Mouse (Mus musculus) stomach, embryonic 16.5 days (tissue): ENCODE data around the gene Mdp1. TPM values are rescaled to one million over a fixed set of nuclear protein-coding genes. Genes with fewer than 3 reads are reported as not detected.

ENCODE experiments used
- ATAC-seq: fragments of 200-750 bp; cut with Nextera tagmentation; 2 replicates; pipeline ENCODE4 v1.8.0; 2017; ENCODE audit warnings: moderate number of reproducible peaks, moderate TSS enrichment; ENCODE audit not compliant: insufficient read depth, low FRiP score
- H3K27ac ChIP-seq: fragments of 300-500 bp; sonication (generic); 2 replicates; pipeline ENCODE4 v1.5.1; 2014; ENCODE audit warnings: low read length
- H3K27me3 ChIP-seq: fragments of 300-500 bp; sonication (generic); 2 replicates; pipeline ENCODE4 v1.6.1; 2014; ENCODE audit warnings: low read length, control low read depth, mixed read lengths; ENCODE audit not compliant: control insufficient read depth, insufficient read depth
- H3K36me3 ChIP-seq: fragments of 300-500 bp; sonication (generic); 2 replicates; pipeline ENCODE4 v1.6.1; 2014; ENCODE audit warnings: low read length; ENCODE audit not compliant: control insufficient read depth, insufficient read depth
- H3K4me1 ChIP-seq: fragments of 300-500 bp; sonication (generic); 2 replicates; pipeline ENCODE4 v1.6.1; 2014; ENCODE audit warnings: low read length, control low read depth, mixed read lengths; ENCODE audit not compliant: control insufficient read depth, insufficient read depth
- H3K4me2 ChIP-seq: fragments of 300-500 bp; sonication (generic); 2 replicates; pipeline ENCODE4 v1.6.1; 2014; ENCODE audit warnings: low read depth, low read length, mixed read lengths
- H3K4me3 ChIP-seq: fragments of 300-500 bp; sonication (generic); replicated peaks from 2 replicates; pipeline ENCODE4 v1.5.1; 2014; ENCODE audit warnings: mild to moderate bottlenecking, low read length
- H3K9ac ChIP-seq: fragments of 300-500 bp; sonication (generic); 2 replicates; pipeline ENCODE4 v1.6.1; 2014; ENCODE audit warnings: low read length
- H3K9me3 ChIP-seq: fragments of 300-500 bp; sonication (generic); replicated peaks from 2 replicates; pipeline ENCODE4 v1.6.1; 2016; ENCODE audit warnings: low read length, control low read depth; ENCODE audit not compliant: control insufficient read depth
- WGBS: fragments of 180-500 bp; shearing (Covaris S2); extraction: QIAGEN DNeasy Blood & Tissue Kit; methylation state at CpG from one replicate; pipeline ENCODE4 v1.1.7; 2014; 5-methylcytosine and 5-hydroxymethylcytosine counted together
- polyA plus RNA-seq: library from polyadenylated mRNA; unstranded; fragments of >200 nt; fragmentation: Nextera tagmentation; extraction: Ambion mirVana; gene quantifications from 2 replicates; pipeline ENCODE4 v1.2.1, GENCODE M21; 2015

Gene Mdp1
- polyA plus RNA-seq, 1 experiment from 2014 or later = 55.8 TPM

DNA sequence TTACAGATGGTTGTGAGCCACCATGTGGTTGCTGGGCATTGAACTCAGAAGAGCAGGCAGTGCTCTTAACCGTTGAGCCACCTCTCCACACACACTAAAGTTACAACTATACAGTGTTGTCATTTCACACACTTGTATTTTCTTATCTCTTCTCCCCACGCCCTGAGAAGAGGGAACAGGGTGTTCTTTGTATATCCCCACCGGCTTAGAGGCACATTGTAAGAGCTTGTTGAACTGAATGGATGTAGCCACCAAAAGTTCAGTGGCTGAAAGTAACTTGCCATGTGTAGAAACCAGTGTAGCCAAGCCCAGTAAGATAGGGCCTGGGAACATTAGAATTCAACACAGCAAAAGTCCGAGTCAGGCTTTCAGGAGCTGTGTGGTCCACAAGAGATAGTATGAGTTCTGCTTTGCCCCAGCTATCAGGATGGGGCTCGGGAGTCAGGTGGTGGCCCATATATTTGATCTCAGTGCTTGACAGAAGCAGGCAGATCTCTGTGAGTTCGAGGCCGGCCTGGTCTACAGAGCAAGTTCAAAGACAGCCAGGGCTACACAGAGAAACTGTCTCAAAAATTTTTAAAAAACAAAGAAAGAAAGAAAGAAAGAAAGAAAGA is 45.6 kb downstream of the Mdp1 start:
- Histone ChIP-seq H3K9ac (no peak overlapping the region), H3K27ac (no peak overlapping the region), H3K4me3 (no peak overlapping the region), H3K9me3 (no peaks in the 10 kb centered on the region), H3K4me2 (no peak overlapping the region), H3K36me3 (peaks cover 2% of the 10 kb centered on the region; the same call in 1 of the 2 replicates), H3K4me1 (peaks cover 8% of the 10 kb centered on the region), H3K27me3 (no peaks in the 10 kb centered on the region)
- 76% methylated on average over 7 of the region's 7 CpGs for WGBS
- no peak for ATAC-seq

DNA sequence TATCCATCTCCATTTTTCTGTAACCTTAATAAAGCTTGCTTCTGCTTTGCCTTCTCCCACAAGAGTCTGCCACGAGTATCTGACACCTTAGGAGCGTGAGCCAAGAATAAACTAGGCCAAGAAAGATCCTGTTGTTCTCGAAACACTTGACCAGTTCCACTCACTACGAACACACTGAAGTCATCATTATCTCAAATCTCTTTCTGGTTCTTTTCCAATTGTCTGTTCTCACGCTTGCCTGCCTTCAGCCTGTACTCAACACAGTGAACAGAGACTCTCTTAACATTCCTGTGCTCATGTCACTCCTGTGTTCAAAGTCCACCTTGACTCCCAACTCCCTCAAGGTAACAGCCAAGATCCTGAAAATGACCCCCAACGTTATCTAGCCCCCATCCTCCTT is 47.0 kb downstream of the Mdp1 start:
- no peak for ATAC-seq
- peaks cover 2% of the 10 kb centered on the region; the same call in 1 of the 2 replicates for H3K4me1 ChIP-seq
- 57% methylated on average over 6 of the region's 6 CpGs for WGBS

DNA sequence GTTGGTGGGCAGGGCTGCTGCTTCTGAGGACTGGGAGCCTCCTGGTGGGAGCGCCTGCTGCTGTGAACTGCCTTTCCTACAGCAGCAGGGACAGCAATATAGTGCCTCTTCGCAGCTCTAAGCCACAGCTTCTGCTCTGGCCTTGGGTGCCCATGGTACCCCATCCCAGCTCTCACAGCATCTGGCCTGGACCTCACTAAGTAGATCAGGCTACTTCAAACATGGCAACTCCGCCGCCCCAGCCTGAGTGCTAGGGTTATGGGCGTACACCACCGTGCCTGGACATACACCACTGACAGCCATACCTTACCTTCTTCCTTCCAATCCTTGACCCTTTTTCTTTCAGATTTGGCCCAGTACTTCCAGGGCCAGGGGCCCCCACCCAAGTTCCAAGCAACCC is 52.0 kb downstream of the Mdp1 start:
- Histone ChIP-seq H3K4me1 (peaks cover 12% of the 10 kb centered on the region; the same call in 1 of the 2 replicates), H3K27ac (no peak overlapping the region), H3K27me3 (no peaks in the 10 kb centered on the region), H3K9me3 (no peaks in the 10 kb centered on the region), H3K36me3 (peaks cover 14% of the 10 kb centered on the region; the same call in 1 of the 2 replicates), H3K4me2 (no peak overlapping the region), H3K9ac (no peak overlapping the region), H3K4me3 (no peak overlapping the region)
- no peak for ATAC-seq
- 96% methylated on average over 6 of the region's 6 CpGs for WGBS

More for the DNA sequence above, 47.0 kb downstream of the Mdp1 start:
- Histone ChIP-seq H3K27ac (no peak overlapping the region), H3K9ac (no peak overlapping the region), H3K4me3 (no peak overlapping the region), H3K9me3 (no peaks in the 10 kb centered on the region), H3K36me3 (peaks cover 9% of the 10 kb centered on the region; the same call in 1 of the 2 replicates), H3K4me2 (no peak overlapping the region), H3K27me3 (no peaks in the 10 kb centered on the region)

Other genes starting within 250 kb of the Mdp1 start
- gene Dhrs4, start 181.8 kb downstream of the Mdp1 start, polyA plus RNA-seq = 108 and 109 TPM in 2 replicates
- 1.8 and 1.9 TPM in 2 replicates for gene Carmil3, start 169.9 kb downstream of the Mdp1 start, polyA plus RNA-seq
- gene Cpne6, start 150.1 kb downstream of the Mdp1 start, polyA plus RNA-seq = 0.25 and 0.31 TPM in 2 replicates
- not detected in 2 replicates for gene Nrl, start 135.5 kb downstream of the Mdp1 start, polyA plus RNA-seq
- 50.1 and 54.5 TPM in 2 replicates for gene Pck2, start 120.2 kb downstream of the Mdp1 start, polyA plus RNA-seq
- gene Dcaf11, start 100.5 kb downstream of the Mdp1 start, polyA plus RNA-seq = 76.7 and 77.6 TPM in 2 replicates
- gene A730061H03Rik, start 100.1 kb downstream of the Mdp1 start, polyA plus RNA-seq = 0.89 and 1.2 TPM in 2 replicates
- 0.64 and 8.1 TPM in 2 replicates for gene Fitm1, start 84.9 kb downstream of the Mdp1 start, polyA plus RNA-seq
- gene Psme1, start 82.4 kb downstream of the Mdp1 start, polyA plus RNA-seq = 149 and 162 TPM in 2 replicates
- gene Emc9, start 75.2 kb downstream of the Mdp1 start, polyA plus RNA-seq = 11.4 and 11.5 TPM in 2 replicates
- 203 and 283 TPM in 2 replicates for gene Psme2, start 69.4 kb downstream of the Mdp1 start, polyA plus RNA-seq
- 18.1 and 19.1 TPM in 2 replicates for gene Rnf31, start 68.8 kb downstream of the Mdp1 start, polyA plus RNA-seq
- gene Irf9, start 56.9 kb downstream of the Mdp1 start, polyA plus RNA-seq = 10.7 and 12.4 TPM in 2 replicates
- gene Rec8, start 42.5 kb downstream of the Mdp1 start, polyA plus RNA-seq = 10.9 and 13.8 TPM in 2 replicates
- 86.3 and 114 TPM in 2 replicates for gene Ipo4, start 24.6 kb downstream of the Mdp1 start, polyA plus RNA-seq
- 2.0 and 2.5 TPM in 2 replicates for gene Gm49378, start 22.6 kb downstream of the Mdp1 start, polyA plus RNA-seq
- 116 and 123 TPM in 2 replicates for gene Tm9sf1, start 16.7 kb downstream of the Mdp1 start, polyA plus RNA-seq
- 0.50 and 1.1 TPM in 2 replicates for gene Tssk4, start 10.3 kb downstream of the Mdp1 start, polyA plus RNA-seq
- gene Gmpr2, start 11.4 kb upstream of the Mdp1 start, polyA plus RNA-seq = 58.0 and 63.4 TPM in 2 replicates
- 462 and 484 TPM in 2 replicates for gene Nedd8, start 11.6 kb upstream of the Mdp1 start, polyA plus RNA-seq
- 34.4 and 36.3 TPM in 2 replicates for gene Tinf2, start 21.3 kb upstream of the Mdp1 start, polyA plus RNA-seq
- gene Tgm1, start 53.4 kb upstream of the Mdp1 start, polyA plus RNA-seq = 53.1 and 72.9 TPM in 2 replicates
- 36.3 and 37.1 TPM in 2 replicates for gene Rabggta, start 61.8 kb upstream of the Mdp1 start, polyA plus RNA-seq
- gene Dhrs1, start 85.2 kb upstream of the Mdp1 start, polyA plus RNA-seq = 107 and 125 TPM in 2 replicates
- gene Nop9, start 85.2 kb upstream of the Mdp1 start, polyA plus RNA-seq = 23.8 and 28.4 TPM in 2 replicates
- 14.8 and 15.1 TPM in 2 replicates for gene Cideb, start 98.0 kb upstream of the Mdp1 start, polyA plus RNA-seq
- gene Ltb4r2, start 100.9 kb upstream of the Mdp1 start, polyA plus RNA-seq = 0.71 and 0.81 TPM in 2 replicates
- gene Ltb4r1, start 105.5 kb upstream of the Mdp1 start, polyA plus RNA-seq = 2.4 and 4.8 TPM in 2 replicates
- gene Adcy4, start 123.6 kb upstream of the Mdp1 start, polyA plus RNA-seq = 7.7 and 8.2 TPM in 2 replicates
- gene Ripk3, start 128.4 kb upstream of the Mdp1 start, polyA plus RNA-seq = 32.7 and 34.4 TPM in 2 replicates
- gene Nfatc4, start 162.6 kb upstream of the Mdp1 start, polyA plus RNA-seq = 32.9 and 33.9 TPM in 2 replicates
- 18.0 and 19.3 TPM in 2 replicates for gene Nynrin, start 193.5 kb upstream of the Mdp1 start, polyA plus RNA-seq
- gene Cbln3, start 223.9 kb upstream of the Mdp1 start, polyA plus RNA-seq = 0.45 and 0.66 TPM in 2 replicates
- 18.5 and 21.7 TPM in 2 replicates for gene Khnyn, start 224.4 kb upstream of the Mdp1 start, polyA plus RNA-seq
- 65.5 and 66.5 TPM in 2 replicates for gene Sdr39u1, start 239.8 kb upstream of the Mdp1 start, polyA plus RNA-seq